Mouse (Mus musculus) forebrain, embryonic 13.5 days (tissue): ENCODE measurements around the gene Nek9. TPM values are rescaled to one million over a fixed set of nuclear protein-coding genes. Genes with fewer than 3 reads are reported as not detected.
A peak's percentile ranks its signal among the peaks of the same experiment; 100 is the strongest.

Source experiments
- ATAC-seq: fragments of 200-750 bp; cut with Nextera tagmentation; 2 replicates; pipeline ENCODE4 v1.8.0; 2017
- H3K27ac ChIP-seq: fragments of 300-500 bp; sonication (generic); 2 replicates; pipeline ENCODE4 v1.5.1; 2015; ENCODE audit warnings: inconsistent platforms, mild to moderate bottlenecking, moderate library complexity
- H3K27me3 ChIP-seq: fragments of 300-500 bp; sonication (generic); 2 replicates; pipeline ENCODE4 v1.6.1; 2015; ENCODE audit warnings: mild to moderate bottlenecking, inconsistent platforms
- H3K36me3 ChIP-seq: fragments of 300-500 bp; sonication (generic); 2 replicates; pipeline ENCODE4 v1.6.1; 2015; ENCODE audit warnings: mild to moderate bottlenecking, inconsistent platforms; ENCODE audit not compliant: poor library complexity, severe bottlenecking
- H3K4me1 ChIP-seq: fragments of 300-500 bp; sonication (generic); 2 replicates; pipeline ENCODE4 v1.6.1; 2015; ENCODE audit warnings: inconsistent platforms
- H3K4me2 ChIP-seq: fragments of 300-500 bp; sonication (generic); 2 replicates; pipeline ENCODE4 v1.6.1; 2015; ENCODE audit warnings: inconsistent platforms, mild to moderate bottlenecking, moderate library complexity
- H3K4me3 ChIP-seq: fragments of 300-500 bp; sonication (generic); 2 replicates; pipeline ENCODE4 v1.5.1; 2015; ENCODE audit warnings: mild to moderate bottlenecking, inconsistent platforms
- H3K9ac ChIP-seq: fragments of 300-500 bp; sonication (generic); 2 replicates; pipeline ENCODE4 v1.6.1; 2015; ENCODE audit warnings: mild to moderate bottlenecking, inconsistent platforms
- H3K9me3 ChIP-seq: fragments of 300-500 bp; sonication (generic); replicated peaks from 2 replicates; pipeline ENCODE4 v1.6.1; 2016; ENCODE audit warnings: inconsistent platforms
- WGBS: fragments of 180-500 bp; shearing (Covaris S2); methylation state at CpG from one replicate; pipeline ENCODE4 v1.1.7; 2015; 5-methylcytosine and 5-hydroxymethylcytosine counted together
- polyA plus RNA-seq: library from polyadenylated mRNA; unstranded; fragments of >200 nt; fragmentation: Nextera tagmentation; extraction: Ambion mirVana; gene quantifications from 2 replicates; pipeline ENCODE4 v1.2.1, GENCODE M21; 2015

The Nek9 gene
- polyA plus RNA-seq, 1 experiment from 2014 or later: 13.4 TPM

DNA sequence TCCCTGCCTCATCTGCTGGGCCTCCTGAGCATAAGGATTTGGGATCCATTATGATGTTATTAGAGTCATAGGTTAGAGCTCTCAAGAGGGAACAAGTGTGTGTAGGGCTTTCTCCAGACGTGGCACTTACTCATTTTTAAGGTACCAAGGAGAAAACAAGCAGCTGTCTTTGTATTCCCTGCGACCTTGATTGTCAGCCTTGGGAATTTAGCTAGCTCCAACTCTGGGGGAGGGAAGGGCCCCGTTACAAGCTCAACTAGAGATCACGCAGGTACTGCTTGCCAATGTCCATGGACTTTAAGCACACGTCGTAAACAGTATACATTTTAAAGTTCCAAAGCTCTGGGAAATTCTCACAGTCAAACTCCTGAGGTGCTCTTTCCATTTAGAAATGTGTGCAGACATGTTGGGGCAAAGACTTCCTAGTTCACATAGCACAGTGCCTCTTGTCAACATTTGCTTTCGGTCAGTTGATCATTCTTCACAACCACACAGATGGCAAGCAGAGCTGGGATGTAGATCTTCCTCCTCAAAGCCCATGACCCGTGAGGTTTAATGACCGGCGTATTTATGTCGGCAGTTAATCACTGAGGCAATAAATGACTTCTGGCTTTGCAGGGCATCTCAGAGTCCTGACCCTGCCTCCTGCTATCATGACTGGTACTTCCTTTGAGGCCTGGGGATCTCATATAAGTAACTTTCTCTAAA lies 40.9 kb downstream of the Nek9 start:
- Histone ChIP-seq H3K9ac (no peak overlapping the region), H3K4me2 (no peak overlapping the region), H3K4me1 (no peaks in the 10 kb centered on the region), H3K36me3 (peaks cover 52% of the 10 kb centered on the region), H3K4me3 (no peak overlapping the region), H3K27me3 (no peaks in the 10 kb centered on the region), H3K9me3 (0 out of 2 replicates have a peak, but pooled peaks cover 6% of the 10 kb centered on the region), H3K27ac (no peak overlapping the region)
- 90% methylated on average over 11 of the region's 11 CpGs for WGBS
- no peak for ATAC-seq

DNA sequence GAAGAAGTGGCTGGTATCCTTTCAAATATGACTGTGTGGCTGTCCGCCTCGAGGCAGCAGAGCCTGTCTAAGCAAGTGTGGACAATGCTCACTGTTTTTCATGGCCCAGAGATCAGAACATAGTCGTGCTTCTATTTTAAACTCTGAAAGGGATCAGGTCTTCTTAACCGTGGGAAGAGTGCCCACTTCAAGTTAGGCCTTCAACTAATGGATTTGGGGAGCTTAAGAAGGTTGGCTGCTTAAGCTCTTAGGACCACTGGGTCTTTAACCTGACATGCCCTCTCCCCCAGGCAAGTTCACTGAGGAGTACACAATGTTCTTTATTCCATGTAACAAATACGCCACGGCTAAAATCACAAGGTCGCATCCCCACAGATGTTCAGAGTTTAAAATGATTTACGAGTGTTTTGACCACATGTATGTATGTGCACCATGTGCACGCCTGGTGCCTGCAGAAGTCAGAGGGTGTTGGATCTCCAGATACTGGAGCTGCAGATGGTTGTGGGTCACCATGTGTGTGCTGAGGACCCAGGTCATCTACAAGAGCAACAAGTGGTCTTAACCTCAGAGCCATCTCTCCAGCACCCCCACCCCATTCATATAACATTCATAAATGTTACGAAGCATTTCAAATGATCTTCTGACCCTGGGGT lies 41.7 kb downstream of the Nek9 start:
- Histone ChIP-seq H3K9ac (no peak overlapping the region), H3K27me3 (no peaks in the 10 kb centered on the region), H3K27ac (no peak overlapping the region), H3K36me3 (peaks cover 46% of the 10 kb centered on the region), H3K9me3 (0 out of 2 replicates have a peak, but pooled peaks cover 6% of the 10 kb centered on the region), H3K4me1 (no peaks in the 10 kb centered on the region), H3K4me2 (no peak overlapping the region), H3K4me3 (no peak overlapping the region)
- 82% methylated on average over 10 of the region's 10 CpGs for WGBS
- ATAC-seq: no peak

DNA sequence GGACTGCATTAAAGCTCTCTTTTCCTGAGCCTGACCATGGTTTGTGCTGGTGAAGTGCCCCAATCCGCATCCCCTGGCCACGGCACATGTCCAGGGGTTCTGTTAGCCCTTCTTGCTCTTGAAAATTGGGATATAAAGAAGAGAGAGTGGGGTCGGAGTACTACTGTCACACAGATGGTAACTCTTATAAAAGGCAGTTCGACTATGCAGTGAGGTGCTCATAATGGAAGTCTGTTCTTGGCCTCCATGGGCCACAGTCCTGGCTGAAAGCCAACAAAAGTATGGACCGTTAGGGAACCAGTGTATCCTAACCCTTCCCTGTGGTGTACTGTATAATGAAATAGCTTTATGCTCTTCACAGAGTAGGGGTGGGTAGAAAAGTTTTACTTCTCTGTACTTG lies 42.2 kb downstream of the Nek9 start:
- WGBS: 77% methylated on average over 5 of the region's 5 CpGs
- no peak for ATAC-seq
- no peak overlapping the region for H3K4me3 ChIP-seq
- H3K4me1 ChIP-seq: no peaks in the 10 kb centered on the region
- no peak overlapping the region for H3K4me2 ChIP-seq
- 0 out of 2 replicates have a peak, but pooled peaks cover 6% of the 10 kb centered on the region for H3K9me3 ChIP-seq
- peaks cover 41% of the 10 kb centered on the region for H3K36me3 ChIP-seq
- H3K27ac ChIP-seq: no peak overlapping the region
- H3K9ac ChIP-seq: no peak overlapping the region
- H3K27me3 ChIP-seq: no peaks in the 10 kb centered on the region

DNA sequence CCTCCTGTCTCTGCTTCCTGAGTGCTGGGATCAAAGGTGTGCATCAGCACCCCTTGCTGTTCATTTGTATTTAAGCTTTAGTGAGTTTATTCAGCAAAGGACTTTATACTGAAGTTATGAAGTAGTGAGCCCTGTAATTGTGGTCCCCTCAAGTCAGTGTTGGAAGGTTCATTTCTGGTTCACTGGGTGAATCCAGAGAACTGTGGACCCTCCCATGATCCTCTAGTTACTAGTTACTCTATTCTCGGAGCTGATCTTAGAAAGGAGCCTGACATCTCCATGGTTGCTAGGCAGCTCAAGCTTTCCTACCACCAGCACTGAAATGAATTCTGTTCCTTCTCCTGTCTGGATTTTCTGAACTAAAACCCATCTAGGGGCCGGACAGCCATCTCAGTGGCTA lies 43.7 kb downstream of the Nek9 start:
- ATAC-seq: no peak
- 92% methylated on average over 2 of the region's 2 CpGs for WGBS
- Histone ChIP-seq H3K27me3 (no peaks in the 10 kb centered on the region), H3K27ac (no peak overlapping the region), H3K36me3 (peaks cover 27% of the 10 kb centered on the region), H3K9me3 (0 out of 2 replicates have a peak, but pooled peaks cover 6% of the 10 kb centered on the region), H3K9ac (no peak overlapping the region), H3K4me1 (no peaks in the 10 kb centered on the region), H3K4me3 (no peak overlapping the region), H3K4me2 (no peak overlapping the region)

DNA sequence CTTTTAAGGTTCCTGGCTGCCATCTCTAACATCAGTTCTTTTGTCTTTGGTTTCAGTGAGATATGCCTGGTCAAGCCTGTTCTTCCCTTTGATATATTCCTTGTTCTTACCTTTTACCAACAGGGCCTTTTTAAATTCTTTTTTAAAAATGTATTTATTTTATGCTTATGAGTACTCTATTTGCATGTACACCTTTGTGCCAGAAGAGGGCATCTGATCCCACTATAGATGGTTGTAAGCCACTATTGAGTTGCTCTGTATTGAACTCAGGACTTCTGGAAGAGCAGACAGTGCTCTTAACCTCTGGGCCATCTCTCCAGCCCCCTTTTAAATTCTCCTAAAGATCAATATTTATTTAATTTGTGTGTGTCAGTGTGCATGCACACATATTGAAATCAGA lies 46.3 kb downstream of the Nek9 start:
- Histone ChIP-seq H3K4me2 (no peak overlapping the region), H3K4me1 (peaks cover 12% of the 10 kb centered on the region), H3K27me3 (no peaks in the 10 kb centered on the region), H3K9me3 (0 out of 2 replicates have a peak, but pooled peaks cover 6% of the 10 kb centered on the region), H3K9ac (no peak overlapping the region), H3K4me3 (no peak overlapping the region), H3K36me3 (0 out of 2 replicates have a peak, but pooled peaks cover 2% of the 10 kb centered on the region), H3K27ac (no peak overlapping the region)
- no peak for ATAC-seq

DNA sequence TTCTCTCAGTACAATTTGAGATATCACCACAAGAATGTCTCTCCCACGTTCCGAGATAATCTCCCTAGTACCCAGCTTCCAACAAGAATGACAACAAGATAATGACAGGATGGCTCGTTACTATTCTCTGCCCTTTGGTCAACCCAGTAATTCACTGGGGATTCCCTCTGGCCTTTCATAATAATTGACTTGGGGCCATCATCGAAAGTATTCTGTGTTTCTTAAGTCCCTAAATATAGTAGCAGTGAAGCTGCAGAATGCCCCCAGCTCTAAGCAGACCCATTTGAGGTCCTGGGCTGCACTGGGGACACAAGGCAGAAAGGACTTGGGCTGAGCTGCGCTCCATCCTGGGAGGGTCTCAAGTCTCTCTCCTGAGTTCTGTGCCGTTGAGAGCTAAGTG lies 46.9 kb downstream of the Nek9 start:
- Histone ChIP-seq H3K4me2 (no peak overlapping the region), H3K9me3 (0 out of 2 replicates have a peak, but pooled peaks cover 6% of the 10 kb centered on the region), H3K4me3 (no peak overlapping the region), H3K27ac (no peak overlapping the region), H3K9ac (no peak overlapping the region), H3K27me3 (no peaks in the 10 kb centered on the region), H3K36me3 (no peaks in the 10 kb centered on the region), H3K4me1 (peaks cover 13% of the 10 kb centered on the region)
- ATAC-seq: no peak
- WGBS: 77% methylated on average over 6 of the region's 6 CpGs

DNA sequence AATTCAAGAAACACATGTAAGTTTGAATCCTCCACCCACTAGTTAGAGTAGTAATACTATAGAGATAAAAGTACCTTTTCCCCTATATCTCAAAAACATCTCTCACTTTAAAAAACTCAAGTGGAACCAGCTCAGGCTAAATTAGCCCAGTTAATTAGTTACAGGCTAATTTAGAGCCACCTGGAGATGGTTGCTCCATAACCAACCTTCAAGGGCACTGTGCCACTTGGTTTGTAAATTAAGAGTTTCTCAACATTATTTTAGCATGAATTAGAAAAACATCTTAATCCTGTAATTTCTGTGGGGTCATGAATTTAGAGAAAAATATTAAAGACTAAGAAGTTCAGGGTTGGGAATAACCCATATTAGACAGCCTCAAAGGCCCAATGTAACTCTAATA lies 47.6 kb downstream of the Nek9 start:
- no peak overlapping the region for H3K4me2 ChIP-seq
- ATAC-seq: no peak
- no peak overlapping the region for H3K9ac ChIP-seq
- no peaks in the 10 kb centered on the region for H3K27me3 ChIP-seq
- H3K36me3 ChIP-seq: no peaks in the 10 kb centered on the region
- peaks cover 13% of the 10 kb centered on the region for H3K4me1 ChIP-seq
- no peak overlapping the region for H3K27ac ChIP-seq
- no peak overlapping the region for H3K4me3 ChIP-seq
- H3K9me3 ChIP-seq: 0 out of 2 replicates have a peak, but pooled peaks cover 6% of the 10 kb centered on the region

DNA sequence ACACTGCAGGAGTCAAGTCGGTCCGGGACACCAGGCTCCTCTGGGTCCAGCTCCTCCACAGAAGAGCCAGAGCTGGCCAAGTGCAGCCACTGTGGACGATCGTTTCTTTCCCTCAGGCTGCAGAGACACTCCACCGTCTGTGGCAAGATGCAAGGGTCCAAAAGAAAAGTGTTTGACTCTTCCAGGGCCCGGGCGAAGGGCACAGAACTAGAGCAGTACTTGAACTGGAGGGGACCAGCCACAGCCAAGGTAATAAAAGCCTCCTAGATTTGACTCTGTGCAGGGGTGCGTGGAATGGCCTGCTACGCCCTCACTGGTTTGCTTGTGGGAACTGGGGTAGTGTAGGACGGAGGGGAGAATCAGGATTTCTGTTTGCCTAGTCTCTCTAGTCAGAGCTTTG lies 48.5 kb downstream of the Nek9 start:
- 0 out of 2 replicates have a peak, but pooled peaks cover 6% of the 10 kb centered on the region for H3K9me3 ChIP-seq
- H3K27ac ChIP-seq: no peak overlapping the region
- no peak for ATAC-seq
- no peaks in the 10 kb centered on the region for H3K36me3 ChIP-seq
- peaks cover 13% of the 10 kb centered on the region for H3K4me1 ChIP-seq
- H3K27me3 ChIP-seq: no peaks in the 10 kb centered on the region
- 87% methylated on average over 10 of the region's 10 CpGs for WGBS
- no peak overlapping the region for H3K9ac ChIP-seq
- H3K4me3 ChIP-seq: no peak overlapping the region
- H3K4me2 ChIP-seq: no peak overlapping the region

DNA sequence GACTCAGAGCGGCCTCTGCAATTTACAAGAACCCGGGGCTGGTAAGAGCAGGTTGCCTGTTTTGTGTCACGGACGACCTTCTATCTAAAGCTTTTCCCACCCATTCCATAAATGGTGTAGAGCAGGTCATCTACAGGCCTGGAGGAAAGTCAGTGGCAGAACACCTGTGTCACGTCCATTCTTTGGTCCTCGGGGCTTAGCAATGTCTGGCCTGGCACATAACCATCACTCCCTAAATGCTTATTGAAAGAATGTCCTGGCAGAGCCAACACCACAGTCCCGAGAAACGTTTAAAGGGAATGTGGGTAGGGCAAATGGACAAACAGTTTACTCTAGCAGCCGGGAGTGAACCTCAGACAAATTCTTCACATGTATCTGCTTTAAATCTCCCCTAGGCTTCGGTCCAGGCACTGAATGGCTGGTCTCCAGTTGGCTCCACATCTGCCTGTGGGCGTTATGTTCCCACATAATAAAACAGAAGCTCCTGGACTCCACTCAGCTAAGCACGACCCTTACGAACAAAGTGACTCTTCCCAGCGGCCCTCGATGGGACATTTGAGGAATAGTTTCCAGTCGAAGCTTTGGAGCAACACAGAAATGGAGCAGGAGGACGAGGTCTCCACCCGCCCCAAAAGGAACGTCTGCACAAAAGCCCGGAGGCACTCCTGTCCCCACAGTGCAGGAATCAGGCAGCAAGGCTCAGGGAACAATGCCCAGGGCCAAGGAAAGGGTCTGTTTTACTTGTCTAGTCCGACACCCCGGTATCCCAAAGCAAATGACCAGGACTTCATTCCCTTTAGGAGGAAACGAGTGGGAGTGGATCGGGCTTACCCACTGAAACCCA lies 49.8 kb downstream of the Nek9 start:
- ATAC-seq: no peak
- Histone ChIP-seq H3K4me2 (peak overlapping the region; percentile 72), H3K27ac (no peak overlapping the region), H3K9me3 (0 out of 2 replicates have a peak, but pooled peaks cover 6% of the 10 kb centered on the region), H3K9ac (peak overlapping the region; percentile 59), H3K4me3 (peak overlapping the region; percentile 42), H3K36me3 (no peaks in the 10 kb centered on the region), H3K27me3 (no peaks in the 10 kb centered on the region), H3K4me1 (peaks cover 13% of the 10 kb centered on the region)
- WGBS: 64% methylated on average over 24 of the region's 24 CpGs

DNA sequence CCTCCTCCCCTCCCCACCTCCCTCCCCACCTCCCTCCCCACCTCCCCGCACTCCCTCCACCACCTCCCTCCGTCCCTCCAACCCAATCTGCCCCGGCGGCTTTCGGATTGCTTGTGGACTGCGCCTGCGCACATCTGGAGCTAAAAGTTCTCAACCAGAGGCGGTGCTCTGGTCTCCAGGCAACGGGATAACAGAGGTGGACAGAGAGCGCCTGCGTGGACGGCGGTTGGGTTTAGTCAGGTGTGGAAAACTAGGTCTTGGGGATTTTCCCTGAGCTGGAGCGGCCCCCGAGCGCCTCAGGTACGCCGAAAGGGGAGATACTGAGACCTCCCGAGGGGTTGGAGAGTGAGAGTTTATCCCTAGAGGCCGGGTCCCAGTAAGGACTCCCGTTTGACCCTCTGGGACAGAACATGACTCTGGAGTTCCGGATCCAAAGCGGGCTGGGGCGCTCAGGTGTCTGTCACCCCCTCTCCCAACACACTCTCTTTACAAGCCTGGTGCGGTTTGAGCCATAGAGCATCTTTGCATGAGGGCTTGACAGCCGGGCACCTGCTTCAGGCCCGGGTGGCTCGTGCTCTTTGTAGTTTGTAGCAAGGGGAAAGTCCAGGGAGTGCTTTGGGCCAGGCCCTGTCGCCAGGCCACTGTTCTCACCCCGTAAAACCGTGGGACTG lies 50.5 kb downstream of the Nek9 start, which contains the start of gene Zc2hc1c:
Gene Zc2hc1c (plus strand): TSS at position 106 of the 671 bp plus-strand sequence.
- peak within 1 kb of the TSS; percentile 59 for H3K9ac ChIP-seq
- ATAC-seq: peak; percentile 86
- H3K27ac ChIP-seq: no peak within 1 kb of the TSS
- peak within 1 kb of the TSS; percentile 42 for H3K4me3 ChIP-seq
- no peaks in the 10 kb centered on the region for H3K27me3 ChIP-seq
- H3K4me2 ChIP-seq: peak within 1 kb of the TSS; percentile 72
- peaks cover 13% of the 10 kb centered on the region for H3K4me1 ChIP-seq
- 2% methylated on average over 30 of the region's 31 CpGs for WGBS
- H3K36me3 ChIP-seq: no peaks in the 10 kb centered on the region
- H3K9me3 ChIP-seq: no peaks in the 10 kb centered on the region

DNA sequence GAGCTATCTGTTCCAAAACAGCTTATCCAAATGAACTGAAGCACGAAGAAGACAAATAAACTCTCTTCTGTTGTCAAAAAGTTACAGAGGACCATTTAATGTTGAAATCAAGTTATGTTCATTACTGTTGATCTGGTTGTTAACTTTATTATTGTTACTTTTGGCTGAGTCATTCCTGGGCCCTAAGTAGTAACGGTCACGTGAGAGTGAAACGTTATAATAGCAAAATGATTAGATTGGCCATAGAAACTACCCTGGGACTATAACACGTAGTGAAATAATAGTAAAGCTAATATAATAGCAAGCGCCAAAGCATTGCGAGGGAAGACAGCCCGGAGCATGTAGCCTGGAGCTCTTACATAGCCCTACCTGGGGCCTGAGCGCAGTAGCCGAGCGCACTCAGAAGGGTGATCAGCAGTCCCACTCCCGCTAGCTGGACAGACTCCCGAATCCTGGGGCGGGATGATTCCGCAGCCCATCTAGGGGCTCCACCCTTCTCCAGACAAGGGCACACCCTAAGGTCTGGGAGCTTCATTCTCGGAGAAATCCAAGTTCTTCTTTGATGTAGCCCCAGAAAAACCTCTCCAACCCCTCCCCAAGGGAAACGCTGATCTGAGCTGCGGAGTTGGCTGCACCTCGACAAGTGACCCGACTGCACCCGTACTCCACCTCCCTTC lies 51.2 kb downstream of the Nek9 start, which contains the start of gene Acyp1:
Gene Acyp1 (minus strand): TSS at position 630 of the 677 bp plus-strand sequence.
- Histone ChIP-seq H3K4me1 (peaks cover 13% of the 10 kb centered on the region), H3K27me3 (no peaks in the 10 kb centered on the region), H3K27ac (no peak within 1 kb of the TSS), H3K36me3 (no peaks in the 10 kb centered on the region), H3K9me3 (no peaks in the 10 kb centered on the region), H3K9ac (peak within 1 kb of the TSS; percentile 59), H3K4me2 (peak within 1 kb of the TSS; percentile 72), H3K4me3 (peak within 1 kb of the TSS; percentile 42)
- WGBS: 8% methylated on average over 21 of the region's 21 CpGs
- ATAC-seq: peak; percentile 65; the same call in 1 of the 2 replicates
